Mouse (Mus musculus) forebrain, embryonic 16.5 days (tissue): ENCODE measurements around the gene Arhgef39. TPM values are rescaled to one million over a fixed set of nuclear protein-coding genes. Genes with fewer than 3 reads are reported as not detected.
A peak's percentile ranks its signal among the peaks of the same experiment; 100 is the strongest.

Experiments
- ATAC-seq: fragments of 200-750 bp; cut with Nextera tagmentation; 2 replicates; pipeline ENCODE4 v1.8.0; 2017; ENCODE audit warnings: mild to moderate bottlenecking, moderate library complexity
- H3K27ac ChIP-seq: fragments of 300-500 bp; sonication (generic); 2 replicates; pipeline ENCODE4 v1.5.1; 2014; ENCODE audit warnings: low read length, control low read depth
- H3K27me3 ChIP-seq: fragments of 300-500 bp; sonication (generic); replicated peaks from 2 replicates; pipeline ENCODE4 v1.6.1; 2014; ENCODE audit warnings: low read length; ENCODE audit not compliant: control insufficient read depth, insufficient read depth
- H3K36me3 ChIP-seq: fragments of 300-500 bp; sonication (generic); 2 replicates; pipeline ENCODE4 v1.6.1; 2014; ENCODE audit not compliant: control insufficient read depth, insufficient read depth
- H3K4me1 ChIP-seq: fragments of 300-500 bp; sonication (generic); replicated peaks from 2 replicates; pipeline ENCODE4 v1.6.1; 2014; ENCODE audit warnings: low read length; ENCODE audit not compliant: control insufficient read depth, insufficient read depth
- H3K4me2 ChIP-seq: fragments of 300-500 bp; sonication (generic); 2 replicates; pipeline ENCODE4 v1.6.1; 2014; ENCODE audit warnings: mild to moderate bottlenecking, low read length, control low read depth
- H3K4me3 ChIP-seq: fragments of 300-500 bp; sonication (generic); replicated peaks from 2 replicates; pipeline ENCODE4 v1.5.1; 2014; ENCODE audit warnings: mild to moderate bottlenecking, low read length, control low read depth
- H3K9ac ChIP-seq: fragments of 300-500 bp; sonication (generic); replicated peaks from 2 replicates; pipeline ENCODE4 v1.6.1; 2014; ENCODE audit warnings: low read depth, low read length, control low read depth
- H3K9me3 ChIP-seq: fragments of 300-500 bp; sonication (generic); 2 replicates; pipeline ENCODE4 v1.6.1; 2016; ENCODE audit warnings: low read length; ENCODE audit not compliant: control insufficient read depth
- WGBS: fragments of 180-500 bp; shearing (Covaris S2); extraction: QIAGEN DNeasy Blood & Tissue Kit; methylation state at CpG from one replicate; pipeline ENCODE4 v1.1.7; 2014; 5-methylcytosine and 5-hydroxymethylcytosine counted together
- polyA plus RNA-seq: library from polyadenylated mRNA; unstranded; fragments of >200 nt; fragmentation: Nextera tagmentation; extraction: Ambion mirVana; gene quantifications from 2 replicates; pipeline ENCODE4 v1.2.1, GENCODE M21; 2015

Gene Arhgef39
- polyA plus RNA-seq, 1 experiment from 2014 or later, result 18.8 TPM

DNA sequence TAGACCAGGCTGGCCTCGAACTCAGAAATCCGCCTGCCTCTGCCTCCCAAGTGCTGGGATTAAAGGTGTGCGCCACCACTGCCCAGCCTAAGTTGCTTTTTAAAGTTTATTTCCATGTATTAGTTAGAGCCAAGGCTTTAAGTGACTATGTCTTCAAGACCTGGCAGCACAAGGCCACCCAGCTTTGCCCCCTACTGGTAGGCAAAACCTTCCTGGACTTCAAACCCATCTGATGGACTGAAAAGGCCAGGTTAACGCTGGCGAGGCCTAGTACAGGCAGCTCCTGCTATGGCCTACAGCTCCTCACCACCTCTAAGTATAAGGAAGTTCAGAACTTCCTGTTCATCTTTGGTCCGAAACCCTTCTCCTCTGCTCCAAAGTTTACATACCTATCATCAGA lies 22.9 kb downstream of the Arhgef39 start:
- Histone ChIP-seq H3K36me3 (no peaks in the 10 kb centered on the region), H3K9ac (no peak overlapping the region), H3K4me3 (no peak overlapping the region), H3K4me2 (no peak overlapping the region), H3K4me1 (no peaks in the 10 kb centered on the region; the same call in 1 of the 2 replicates), H3K27me3 (no peaks in the 10 kb centered on the region), H3K9me3 (no peaks in the 10 kb centered on the region), H3K27ac (no peak overlapping the region)
- 94% methylated on average over 6 of the region's 6 CpGs for WGBS
- no peak for ATAC-seq

DNA sequence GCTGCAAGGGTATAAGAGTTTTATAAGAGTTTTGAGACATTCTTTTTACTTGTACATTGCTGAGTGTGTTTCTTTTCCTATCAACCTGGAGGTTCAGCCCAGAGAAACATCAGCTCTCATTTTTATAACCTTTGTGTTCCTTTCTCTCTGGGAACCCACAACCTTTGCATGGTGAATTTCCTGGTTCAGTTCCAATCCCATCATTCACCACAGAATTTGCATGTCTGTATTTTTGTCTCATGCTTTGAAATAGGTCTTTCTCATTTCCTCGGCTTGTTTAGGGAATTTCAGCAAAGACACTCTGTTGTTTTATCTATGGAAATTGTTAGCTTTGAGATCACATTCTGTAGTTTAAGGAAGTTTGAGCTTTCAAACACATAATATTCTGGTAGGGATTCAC lies 25.9 kb downstream of the Arhgef39 start:
- no peaks in the 10 kb centered on the region for H3K36me3 ChIP-seq
- WGBS, result 73% methylated on average over 1 of the region's 1 CpGs
- H3K9me3 ChIP-seq, result no peaks in the 10 kb centered on the region
- no peak overlapping the region for H3K9ac ChIP-seq
- H3K4me1 ChIP-seq, result no peaks in the 10 kb centered on the region; the same call in 1 of the 2 replicates
- no peak for ATAC-seq
- H3K4me3 ChIP-seq, result no peak overlapping the region
- no peak overlapping the region for H3K27ac ChIP-seq
- H3K27me3 ChIP-seq, result no peaks in the 10 kb centered on the region
- H3K4me2 ChIP-seq, result no peak overlapping the region

DNA sequence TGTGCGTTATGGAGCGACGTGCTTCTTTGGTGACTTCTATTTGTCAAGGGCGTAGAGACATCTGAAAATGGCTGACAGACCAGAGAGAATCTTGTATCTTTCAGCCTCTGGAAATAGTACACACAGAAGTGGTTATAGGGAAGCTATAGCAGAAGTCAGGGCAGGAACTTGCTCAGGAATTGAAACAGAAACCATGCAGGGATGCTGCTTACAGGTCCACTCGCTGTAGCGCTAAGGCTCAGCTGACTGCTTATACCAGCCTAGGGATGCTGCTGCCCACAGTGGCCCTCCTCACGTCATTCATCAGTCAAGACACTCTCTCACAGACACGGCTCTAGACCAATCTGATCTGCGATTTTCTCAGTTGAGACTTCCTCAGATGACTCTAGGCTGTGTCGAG lies 29.2 kb downstream of the Arhgef39 start:
- H3K4me2 ChIP-seq, result no peak overlapping the region
- no peaks in the 10 kb centered on the region for H3K4me1 ChIP-seq
- no peaks in the 10 kb centered on the region for H3K36me3 ChIP-seq
- no peaks in the 10 kb centered on the region for H3K9me3 ChIP-seq
- no peaks in the 10 kb centered on the region for H3K27me3 ChIP-seq
- no peak overlapping the region for H3K9ac ChIP-seq
- no peak overlapping the region for H3K27ac ChIP-seq
- ATAC-seq, result no peak
- WGBS, result 95% methylated on average over 10 of the region's 10 CpGs
- no peak overlapping the region for H3K4me3 ChIP-seq

DNA sequence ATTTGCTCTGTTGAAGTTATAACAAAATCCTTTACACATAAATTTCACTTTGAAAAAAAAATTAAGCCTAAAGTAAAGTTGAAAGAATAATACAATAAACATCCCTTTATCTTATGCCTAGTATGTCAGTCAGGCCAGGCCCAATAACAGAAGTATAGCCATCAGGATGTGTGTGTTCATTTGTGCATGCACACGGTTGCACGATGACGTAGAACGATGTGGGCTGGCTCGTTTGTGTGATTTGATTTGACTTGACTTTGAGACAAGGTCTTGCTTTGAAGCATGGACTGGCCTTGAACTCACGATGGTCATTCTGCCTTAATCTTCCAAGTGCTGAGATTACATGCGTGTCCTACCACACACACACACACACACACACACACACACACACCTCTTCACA lies 32.6 kb downstream of the Arhgef39 start:
- H3K4me2 ChIP-seq, result no peak overlapping the region
- no peak overlapping the region for H3K4me3 ChIP-seq
- H3K4me1 ChIP-seq, result no peaks in the 10 kb centered on the region
- no peaks in the 10 kb centered on the region for H3K27me3 ChIP-seq
- no peaks in the 10 kb centered on the region for H3K9me3 ChIP-seq
- H3K9ac ChIP-seq, result no peak overlapping the region
- H3K27ac ChIP-seq, result no peak overlapping the region
- no peaks in the 10 kb centered on the region for H3K36me3 ChIP-seq
- no peak for ATAC-seq
- 88% methylated on average over 7 of the region's 7 CpGs for WGBS

DNA sequence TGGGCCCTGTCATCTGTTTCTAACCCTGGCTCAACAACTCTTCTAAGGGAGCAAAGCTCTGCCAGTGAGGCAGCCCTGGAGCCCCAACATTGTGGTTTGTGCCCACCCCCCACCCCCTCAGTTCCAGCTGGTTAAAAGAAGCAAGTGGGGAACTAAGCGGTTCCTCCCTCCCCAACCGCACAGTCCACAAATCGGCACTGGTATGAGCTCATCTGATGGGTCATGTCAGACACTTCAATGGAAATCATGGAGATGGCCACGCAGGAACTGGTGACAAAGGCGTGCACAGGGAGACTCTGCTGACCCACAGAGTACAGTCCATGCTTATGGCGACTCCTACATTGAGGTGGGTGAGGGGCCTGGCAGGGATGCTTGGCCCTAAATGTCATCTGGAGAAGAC lies 33.6 kb downstream of the Arhgef39 start:
- Histone ChIP-seq H3K9ac (no peak overlapping the region), H3K27ac (no peak overlapping the region), H3K4me3 (no peak overlapping the region), H3K4me1 (no peaks in the 10 kb centered on the region), H3K27me3 (no peaks in the 10 kb centered on the region), H3K4me2 (no peak overlapping the region), H3K36me3 (no peaks in the 10 kb centered on the region), H3K9me3 (no peaks in the 10 kb centered on the region)
- WGBS, result 86% methylated on average over 6 of the region's 6 CpGs
- no peak for ATAC-seq

DNA sequence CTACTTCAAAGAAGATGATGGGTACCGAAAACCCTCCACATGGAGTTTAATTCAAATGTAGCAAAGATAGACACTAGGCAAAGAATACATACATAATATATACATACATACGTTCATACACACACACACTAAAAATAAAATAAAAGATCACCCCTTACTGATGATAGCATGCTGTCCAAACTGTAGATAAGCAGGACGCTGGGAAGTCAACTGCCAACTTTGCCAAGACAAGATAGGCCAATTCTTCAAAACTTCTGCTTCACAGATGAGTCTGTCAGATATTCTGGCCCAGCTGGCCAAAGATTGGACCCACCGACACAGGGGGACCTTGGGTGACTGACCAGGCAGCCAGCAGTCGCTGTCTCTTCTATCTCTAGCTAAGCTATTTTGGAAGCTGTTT lies 36.4 kb downstream of the Arhgef39 start:
- H3K4me2 ChIP-seq, result no peak overlapping the region
- H3K9me3 ChIP-seq, result no peaks in the 10 kb centered on the region
- H3K36me3 ChIP-seq, result no peaks in the 10 kb centered on the region
- H3K27ac ChIP-seq, result no peak overlapping the region
- H3K27me3 ChIP-seq, result no peaks in the 10 kb centered on the region
- 90% methylated on average over 5 of the region's 5 CpGs for WGBS
- H3K4me1 ChIP-seq, result no peaks in the 10 kb centered on the region
- no peak overlapping the region for H3K4me3 ChIP-seq
- no peak for ATAC-seq
- H3K9ac ChIP-seq, result no peak overlapping the region

DNA sequence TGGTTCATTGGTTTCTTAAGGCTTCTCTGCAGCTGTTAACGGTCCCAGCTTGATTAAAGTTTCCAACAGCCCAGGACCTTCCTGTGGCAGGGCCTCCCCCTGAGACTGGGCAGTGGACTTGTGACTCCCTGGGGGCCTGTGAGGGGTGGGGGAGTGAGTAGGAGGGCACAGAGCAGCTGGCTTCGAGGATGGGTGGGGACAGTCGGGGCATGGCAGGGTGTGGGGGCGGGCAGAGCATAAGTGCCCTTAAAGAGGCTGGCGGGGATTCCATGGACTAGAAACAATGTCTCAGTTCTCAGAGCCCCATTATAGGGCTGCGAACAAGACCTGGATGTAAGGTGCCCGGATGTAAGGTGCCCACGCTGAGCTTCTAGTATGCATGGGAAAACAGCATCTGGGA lies 42.4 kb downstream of the Arhgef39 start:
- peaks cover 8% of the 10 kb centered on the region; the same call in 1 of the 2 replicates for H3K27me3 ChIP-seq
- no peak overlapping the region for H3K27ac ChIP-seq
- WGBS, result 25% methylated on average over 8 of the region's 8 CpGs
- H3K9me3 ChIP-seq, result no peaks in the 10 kb centered on the region
- ATAC-seq, result no peak
- no peak overlapping the region for H3K4me3 ChIP-seq
- no peak overlapping the region for H3K4me2 ChIP-seq
- H3K36me3 ChIP-seq, result no peaks in the 10 kb centered on the region
- H3K4me1 ChIP-seq, result peaks cover 9% of the 10 kb centered on the region
- no peak overlapping the region for H3K9ac ChIP-seq

DNA sequence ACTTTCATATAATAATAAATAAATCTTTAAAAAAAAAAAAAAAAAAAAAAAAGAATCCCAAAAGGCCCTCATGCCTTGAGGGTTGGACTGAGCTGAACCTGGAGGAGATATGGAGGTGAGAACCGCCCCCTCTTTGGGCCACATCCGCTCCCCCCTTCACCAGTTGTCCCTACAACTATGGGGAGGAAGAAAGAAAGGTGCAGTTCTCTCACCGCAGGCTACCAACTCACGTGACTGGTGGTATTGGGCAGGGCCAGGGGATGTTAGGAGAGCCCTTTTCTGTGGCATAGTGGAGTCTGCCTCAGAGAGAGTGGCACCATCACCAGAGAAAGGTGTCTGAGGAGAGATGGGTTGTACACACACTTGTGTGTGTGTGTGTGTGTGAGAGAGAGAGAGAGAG lies 43.0 kb downstream of the Arhgef39 start:
- Histone ChIP-seq H3K9me3 (no peaks in the 10 kb centered on the region), H3K4me1 (peaks cover 9% of the 10 kb centered on the region), H3K4me3 (no peak overlapping the region), H3K4me2 (no peak overlapping the region), H3K27ac (no peak overlapping the region), H3K9ac (no peak overlapping the region), H3K27me3 (peaks cover 8% of the 10 kb centered on the region; the same call in 1 of the 2 replicates), H3K36me3 (no peaks in the 10 kb centered on the region)
- WGBS, result 32% methylated on average over 4 of the region's 4 CpGs
- ATAC-seq, result no peak

DNA sequence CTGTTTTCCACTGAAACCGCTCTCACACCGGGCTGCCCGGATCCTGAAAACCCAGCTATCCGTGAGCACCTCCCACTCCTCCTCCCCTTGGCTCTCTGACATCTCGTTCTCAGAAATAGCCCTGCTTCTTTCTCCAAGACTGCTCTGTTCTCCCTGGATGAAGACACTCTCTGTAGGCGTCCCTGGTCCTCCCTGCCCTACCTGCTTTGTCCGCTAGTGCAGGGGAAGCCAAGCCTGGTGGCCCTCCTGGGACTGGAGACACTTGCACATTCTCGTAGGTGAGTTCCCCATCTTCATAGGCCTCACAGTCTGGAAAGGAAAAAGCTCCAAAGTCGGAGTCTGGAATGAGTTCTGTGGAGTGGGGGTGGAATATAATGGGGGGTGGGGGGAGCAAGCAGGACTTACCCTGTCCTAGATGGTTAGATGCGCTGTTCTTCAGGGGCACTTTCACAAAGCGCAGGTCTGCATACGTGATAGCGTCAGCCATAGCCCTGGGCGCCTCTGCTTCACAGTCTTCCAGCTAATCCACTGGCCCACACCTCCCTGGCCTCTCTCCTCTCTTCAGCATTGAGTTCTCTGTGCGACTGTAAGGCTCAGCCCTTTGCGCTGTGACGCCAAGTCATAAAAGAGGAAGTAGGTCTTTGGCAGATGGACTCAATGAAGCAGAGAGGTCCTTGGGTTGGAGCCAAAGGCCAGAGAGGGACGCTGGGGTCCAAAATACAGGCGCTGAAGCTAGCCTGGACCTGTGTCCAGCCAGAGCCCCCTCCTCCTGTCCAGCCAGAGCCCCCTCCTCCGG lies 45.3 kb downstream of the Arhgef39 start, which contains the start of gene Cd72:
Gene Cd72 (minus strand): TSS at position 588 of the 796 bp plus-strand sequence.
- no peak for ATAC-seq
- peak within 1 kb of the TSS; percentile 14 for H3K4me3 ChIP-seq

More for the DNA sequence above, 45.3 kb downstream of the Arhgef39 start, which contains the start of gene Cd72:
- WGBS, result 32% methylated on average over 20 of the region's 20 CpGs
- peak within 1 kb of the TSS; percentile 42 for H3K4me2 ChIP-seq
- peaks cover 9% of the 10 kb centered on the region for H3K4me1 ChIP-seq
- H3K9ac ChIP-seq, result peak within 1 kb of the TSS; percentile 42
- H3K9me3 ChIP-seq, result no peaks in the 10 kb centered on the region
- no peaks in the 10 kb centered on the region for H3K36me3 ChIP-seq
- H3K27ac ChIP-seq, result no peak within 1 kb of the TSS
- peaks cover 8% of the 10 kb centered on the region; the same call in 1 of the 2 replicates for H3K27me3 ChIP-seq
